Mouse (Mus musculus): Measurements from ENCODE around the gene Samd14. TPM values are rescaled to one million over a fixed set of nuclear protein-coding genes. Genes with fewer than 3 reads are reported as not detected.

Samd14 gene
- polyA plus RNA-seq, 1 experiment from 2014 or later: 33.9 TPM

DNA sequence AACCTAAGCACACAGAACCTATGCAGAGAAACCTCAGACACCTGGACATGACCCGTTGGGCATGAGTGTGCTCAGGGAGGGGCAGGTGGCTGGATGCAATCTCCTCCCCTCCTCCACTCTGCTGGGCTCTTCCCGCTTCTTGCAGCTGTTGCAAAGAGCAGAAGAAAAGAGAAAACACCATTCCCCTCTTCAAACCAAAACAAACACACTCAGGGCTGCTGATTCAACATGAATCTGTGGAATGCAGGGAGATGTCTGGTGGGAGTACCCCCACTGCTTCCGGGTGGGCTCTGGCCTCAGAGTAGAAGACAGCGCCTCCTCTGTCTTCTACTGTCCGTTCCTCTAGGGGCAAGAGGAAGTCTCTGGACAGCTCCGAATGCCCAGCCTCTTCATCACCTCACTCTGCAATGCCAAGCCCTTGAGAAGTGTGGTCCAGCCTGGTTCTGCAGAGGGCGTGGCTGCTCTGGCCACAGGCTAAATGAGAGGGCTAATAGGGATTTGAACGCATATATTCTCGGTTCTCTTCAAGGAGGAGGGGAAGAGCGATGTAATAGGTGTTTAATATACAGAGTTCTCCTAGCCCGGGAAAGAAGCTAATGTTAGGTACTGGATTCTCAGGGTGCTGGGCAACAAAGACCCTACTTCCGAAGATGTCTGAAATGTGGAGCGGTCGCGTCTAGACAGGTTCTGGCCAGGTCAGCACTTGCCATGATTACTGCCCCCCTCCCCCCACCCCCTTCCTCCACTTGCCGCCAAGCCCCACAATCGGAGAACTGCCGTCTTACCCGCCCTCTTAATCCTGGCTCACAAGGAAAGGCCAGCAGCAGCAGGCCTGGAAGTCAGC is 65.7 kb downstream of the Samd14 start:
- no peaks in the 10 kb centered on the region for H3K9me3 ChIP-seq (replicated peaks)
- H3K27me3 ChIP-seq: peaks cover 85% of the 10 kb centered on the region
- no peak overlapping the region for H3K27ac ChIP-seq (replicated peaks)
- H3K4me1 ChIP-seq (replicated peaks): peaks cover 38% of the 10 kb centered on the region
- H3K4me3 ChIP-seq (replicated peaks): peak overlapping the region; percentile 56
- 9% methylated on average over 19 of the region's 19 CpGs for WGBS (ENCODE audit: insufficient replicate concordance)
- no peak overlapping the region for H3K9ac ChIP-seq
- ATAC-seq (ENCODE audit: insufficient read depth): peak; percentile 6; the same call in 1 of the 2 replicates
- H3K4me2 ChIP-seq: peak overlapping the region; percentile 65
- H3K36me3 ChIP-seq (replicated peaks): no peaks in the 10 kb centered on the region

Other genes with a start within 250 kb of the Samd14 start
- gene Tmem92, start 227.2 kb upstream of the Samd14 start, polyA plus RNA-seq (2015; fragmentation: Nextera tagmentation; extraction: Ambion mirVana): not detected in 2 replicates
- gene Col1a1, start 73.7 kb upstream of the Samd14 start, polyA plus RNA-seq (2015; fragmentation: Nextera tagmentation; extraction: Ambion mirVana): 76.5 and 78.2 TPM in 2 replicates
- not detected in 2 replicates for gene Hils1, start 42.3 kb upstream of the Samd14 start, polyA plus RNA-seq (2015; fragmentation: Nextera tagmentation; extraction: Ambion mirVana)
- 0.35 and 1.1 TPM in 2 replicates for gene Sgca, start 33.6 kb upstream of the Samd14 start, polyA plus RNA-seq (2015; fragmentation: Nextera tagmentation; extraction: Ambion mirVana)
- gene Ppp1r9b, start 18.8 kb upstream of the Samd14 start, polyA plus RNA-seq (2015; fragmentation: Nextera tagmentation; extraction: Ambion mirVana): 8.2 and 8.8 TPM in 2 replicates
- 10.2 and 10.8 TPM in 2 replicates for gene Pdk2, start 31.5 kb downstream of the Samd14 start, polyA plus RNA-seq (2015; fragmentation: Nextera tagmentation; extraction: Ambion mirVana)
- 2.0 and 2.6 TPM in 2 replicates for gene Itga3, start 66.9 kb downstream of the Samd14 start, polyA plus RNA-seq (2015; fragmentation: Nextera tagmentation; extraction: Ambion mirVana)
- 0.05 TPM in 1 of 2 replicates, not detected in the other for gene Dlx3, start 110.2 kb downstream of the Samd14 start, polyA plus RNA-seq (2015; fragmentation: Nextera tagmentation; extraction: Ambion mirVana)
- gene Dlx4, start 136.4 kb downstream of the Samd14 start, polyA plus RNA-seq (2015; fragmentation: Nextera tagmentation; extraction: Ambion mirVana): 0.07 and 0.09 TPM in 2 replicates

All from liver, embryonic 15.5 days (tissue).